Mouse (Mus musculus): ENCODE results near the gene Gm11562.

DNA sequence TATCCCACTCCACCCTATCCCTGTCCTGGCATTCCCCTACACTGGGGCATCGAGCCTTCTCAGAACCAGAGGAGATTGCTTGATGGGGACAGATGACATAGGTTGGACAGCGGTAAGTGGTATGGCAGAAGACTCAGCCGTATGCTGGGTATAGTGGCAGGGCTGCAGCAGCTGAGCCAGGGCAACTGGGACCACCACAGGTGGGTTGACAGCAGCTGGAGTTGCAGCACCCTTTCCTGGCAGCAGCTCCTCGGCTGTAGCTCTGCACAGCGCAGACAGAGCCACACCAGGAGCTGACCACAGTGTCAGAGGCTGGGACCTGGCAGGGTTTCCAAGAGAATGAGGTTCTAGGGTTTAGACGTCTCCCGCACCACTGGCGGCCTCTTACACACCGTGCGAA lies 42.6 kb upstream of the Gm11562 start:
- TF ChIP-seq POLR2A (IDR thresholded peaks at IDR 0.05; ENCODE audit: insufficient read depth, low read depth, low read length), result no peak
- no peak for TF ChIP-seq CTCF (IDR thresholded peaks at IDR 0.05)
